Mouse (Mus musculus) brain, embryonic 14.5 days (tissue): ENCODE measurements around the gene Prkg1. TPM values are rescaled to one million over a fixed set of nuclear protein-coding genes. Genes with fewer than 3 reads are reported as not detected.

Experiments
- DNase-seq: peaks from one replicate; pipeline ENCODE4 v3.0.0-alpha.2; 2011; ENCODE audit warnings: low read depth
- CTCF ChIP-seq: fragments of 200-500 bp; IDR thresholded peaks from 2 replicates; pipeline ENCODE4 v1.5.1; 2012; ENCODE audit warnings: inconsistent platforms, mild to moderate bottlenecking, moderate library complexity, borderline replicate concordance; ENCODE audit not compliant: insufficient read depth, insufficient read length; ENCODE audit errors: extremely low read depth
- POLR2A ChIP-seq: fragments of 200-500 bp; IDR thresholded peaks from 2 replicates; pipeline ENCODE4 v1.6.1; 2012; ENCODE audit warnings: mild to moderate bottlenecking, inconsistent platforms, borderline replicate concordance; ENCODE audit not compliant: poor library complexity, insufficient read depth, insufficient read length, severe bottlenecking; ENCODE audit errors: extremely low read depth
- polyA plus RNA-seq: library from polyadenylated mRNA; depleted of rRNA; stranded (reverse); fragments of >200 nt; gene quantifications from 2 replicates; pipeline ENCODE4 v1.2.3, GENCODE M21; 2012

Prkg1 gene
- polyA plus RNA-seq, 1 experiment, result 4.5 TPM

GRCm38 (mm10) chr19:31763951-31764800 lies 657 bp downstream of the Prkg1 start:
- no peak for TF ChIP-seq POLR2A
- no peak for TF ChIP-seq CTCF
- peak; percentile 34 for DNase-seq

- TF ChIP-seq POLR2A (no peak), CTCF (no peak)
- no peak for DNase-seq
Measured at GRCm38 (mm10) chr19:31763246-31763821, 1.5 kb downstream of the Prkg1 start.

- TF ChIP-seq CTCF (no peak), POLR2A (no peak)
- DNase-seq, result peak; percentile 59
Measured at GRCm38 (mm10) chr19:31762411-31763245, 2.2 kb downstream of the Prkg1 start.

- DNase-seq, result no peak
- TF ChIP-seq POLR2A (no peak), CTCF (no peak)
Measured at GRCm38 (mm10) chr19:31759855-31760254, 5.0 kb downstream of the Prkg1 start.

GRCm38 (mm10) chr19:31755929-31756792 lies 8.7 kb downstream of the Prkg1 start:
- TF ChIP-seq POLR2A (no peak), CTCF (no peak)
- peak; percentile 81 for DNase-seq

- no peak for DNase-seq
- no peak for TF ChIP-seq POLR2A
- TF ChIP-seq CTCF, result no peak
Measured at GRCm38 (mm10) chr19:31754642-31755287, 10.1 kb downstream of the Prkg1 start.

GRCm38 (mm10) chr19:31750976-31751676 lies 13.7 kb downstream of the Prkg1 start:
- peak; percentile 64 for DNase-seq
- TF ChIP-seq POLR2A, result no peak
- no peak for TF ChIP-seq CTCF

GRCm38 (mm10) chr19:31746635-31747034 lies 18.2 kb downstream of the Prkg1 start:
- TF ChIP-seq CTCF (peak; percentile 46; the same call in 1 of the 2 replicates), POLR2A (no peak)
- DNase-seq, result peak; percentile 59

- DNase-seq, result no peak
- TF ChIP-seq CTCF, result no peak
- no peak for TF ChIP-seq POLR2A
Measured at GRCm38 (mm10) chr19:31743241-31744045, 21.4 kb downstream of the Prkg1 start.

GRCm38 (mm10) chr19:31714900-31715299 lies 49.9 kb downstream of the Prkg1 start:
- TF ChIP-seq CTCF (no peak), POLR2A (no peak)
- DNase-seq, result no peak
